Mouse (Mus musculus): ENCODE measurements around the gene Lgr5.

GRCm38 (mm10) chr10:115623956-115624671 lies 36.5 kb upstream of the Lgr5 start:
- TF ChIP-seq CTCF (IDR thresholded peaks at IDR 0.05; ENCODE audit: low read depth) (no peak), EP300 (IDR thresholded peaks at IDR 0.05; ENCODE audit: low read depth) (no peak)
